Mouse (Mus musculus): ENCODE measurements at regions not wholly inside any gene's neighbourhood (a gene's known extent, or its start where the extent isn't known, plus 50 kb on each side); places are given as distances from the start of the nearest gene placed in this dataset.

DNA sequence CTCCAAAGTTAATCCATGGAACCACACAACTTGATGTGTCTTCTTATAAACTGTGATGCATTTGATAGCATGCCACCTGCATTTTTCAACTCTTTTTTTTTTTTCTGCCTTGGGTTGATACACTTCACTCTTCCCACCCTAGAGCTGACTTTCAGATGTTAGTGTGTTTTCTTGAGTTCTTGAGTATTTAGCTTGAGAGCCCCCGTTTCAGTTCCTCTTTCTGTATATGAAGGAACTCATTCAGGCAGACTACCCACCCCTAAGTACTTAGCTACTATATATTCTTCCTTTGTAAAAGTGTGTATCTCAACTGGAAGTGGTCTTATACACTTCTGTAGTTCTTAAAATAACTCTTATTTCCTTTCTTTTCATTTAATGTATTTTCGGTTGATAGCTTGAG is 371.1 kb downstream of the Tns1 start:
- no peak for DNase-seq (ENCODE audit: low spot score)
- ATAC-seq (ENCODE audit: extremely low read depth, insufficient number of reproducible peaks, low FRiP score, poor library complexity, severe bottlenecking), result no peak
- no peaks in the 10 kb centered on the region for H3K27me3 ChIP-seq (ENCODE audit: insufficient read depth, low read length)

DNA sequence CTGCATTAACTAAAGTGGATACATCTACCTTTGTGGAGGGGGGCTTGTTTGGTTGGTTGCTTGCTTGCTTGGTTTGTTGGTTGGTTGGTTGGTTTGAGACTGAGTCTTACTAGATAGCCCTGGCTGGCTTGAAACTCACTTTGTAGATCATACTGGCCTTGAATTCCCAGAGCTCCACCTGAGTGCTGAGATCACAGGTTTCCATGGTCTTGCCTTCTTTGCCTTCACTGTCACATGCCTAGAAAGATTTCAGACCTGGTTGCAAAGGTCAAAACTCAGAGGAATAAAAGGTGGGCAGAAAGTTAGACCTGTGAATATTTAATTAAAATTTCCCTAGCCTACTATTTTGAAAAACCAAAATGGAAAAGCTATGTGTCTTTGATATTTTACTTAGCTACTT is 375.5 kb downstream of the Tns1 start:
- DNase-seq (ENCODE audit: low spot score) (no peak), ATAC-seq (ENCODE audit: extremely low read depth, insufficient number of reproducible peaks, low FRiP score, poor library complexity, severe bottlenecking) (no peak)
- TF ChIP-seq TAL1 (conservative IDR thresholded peaks at IDR 0.05; ENCODE audit: low read depth, low read length) (no peak), POLR2AphosphoS5 (IDR thresholded peaks at IDR 0.05; ENCODE audit: insufficient replicate concordance, low read depth, low read length) (no peak), GATA1 (IDR thresholded peaks at IDR 0.05; ENCODE audit: borderline replicate concordance, low read length) (no peak), GATA2 (IDR thresholded peaks at IDR 0.05; ENCODE audit: borderline replicate concordance, low read depth, low read length) (no peak), CTCF (IDR thresholded peaks at IDR 0.05; ENCODE audit: low read depth, low read length) (no peak)
- Histone ChIP-seq H3K36me3 (replicated peaks) (no peaks in the 10 kb centered on the region), H3K4me3 (ENCODE audit: low read depth, low read length) (no peak overlapping the region), H3K4me1 (ENCODE audit: insufficient read depth, low read depth, low read length) (no peaks in the 10 kb centered on the region), H3K9me3 (replicated peaks) (no peaks in the 10 kb centered on the region), H3K27me3 (ENCODE audit: insufficient read depth, low read length) (no peaks in the 10 kb centered on the region)

More for the DNA sequence above, 371.1 kb downstream of the Tns1 start:
- Histone ChIP-seq H3K9me3 (replicated peaks) (no peaks in the 10 kb centered on the region), H3K4me3 (ENCODE audit: low read depth, low read length) (no peak overlapping the region), H3K36me3 (replicated peaks) (no peaks in the 10 kb centered on the region), H3K4me1 (ENCODE audit: insufficient read depth, low read depth, low read length) (no peaks in the 10 kb centered on the region)
- TF ChIP-seq POLR2AphosphoS5 (IDR thresholded peaks at IDR 0.05; ENCODE audit: insufficient replicate concordance, low read depth, low read length) (no peak), GATA1 (IDR thresholded peaks at IDR 0.05; ENCODE audit: borderline replicate concordance, low read length) (no peak), GATA2 (IDR thresholded peaks at IDR 0.05; ENCODE audit: borderline replicate concordance, low read depth, low read length) (no peak), CTCF (IDR thresholded peaks at IDR 0.05; ENCODE audit: low read depth, low read length) (no peak)

DNA sequence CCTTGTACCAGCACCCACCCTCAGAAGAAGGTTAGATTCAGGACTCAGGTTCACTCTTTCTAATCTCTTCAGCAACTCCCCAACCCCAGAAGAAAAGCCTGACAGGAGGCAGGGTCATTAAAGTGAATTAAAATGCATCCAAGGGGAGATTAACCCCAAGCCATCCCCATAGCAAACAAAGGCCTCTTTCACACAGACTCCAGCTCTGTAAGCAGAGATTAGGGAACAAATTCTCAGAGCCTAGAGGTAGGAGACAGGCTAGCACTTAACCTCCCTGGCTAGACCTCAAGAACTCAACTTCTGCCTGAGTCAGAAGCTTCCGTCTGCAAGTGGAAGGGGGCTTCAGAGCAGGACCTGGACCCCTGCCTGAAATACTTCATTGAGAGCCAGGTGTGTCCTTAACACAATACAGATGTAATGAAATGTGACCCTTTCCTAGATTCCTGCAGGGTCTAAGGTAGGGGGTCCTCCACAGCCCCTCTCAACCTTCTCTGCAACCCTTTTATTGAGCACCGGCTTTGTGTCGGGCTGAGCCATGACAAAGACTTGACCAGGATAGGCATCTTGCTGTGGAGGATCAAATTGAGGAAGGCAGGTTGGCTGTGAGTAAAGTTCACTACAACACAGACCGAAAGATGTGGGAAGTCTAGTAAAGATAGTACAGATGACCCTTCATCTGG is 379.6 kb downstream of the Tns1 start:
- ATAC-seq (ENCODE audit: extremely low read depth, insufficient number of reproducible peaks, low FRiP score, poor library complexity, severe bottlenecking) (no peak), DNase-seq (ENCODE audit: low spot score) (no peak)
- Histone ChIP-seq H3K4me3 (ENCODE audit: low read depth, low read length) (no peak overlapping the region), H3K9me3 (replicated peaks) (no peaks in the 10 kb centered on the region), H3K4me1 (ENCODE audit: insufficient read depth, low read depth, low read length) (no peaks in the 10 kb centered on the region), H3K36me3 (replicated peaks) (no peaks in the 10 kb centered on the region), H3K27me3 (ENCODE audit: insufficient read depth, low read length) (no peaks in the 10 kb centered on the region)
- TF ChIP-seq POLR2AphosphoS5 (IDR thresholded peaks at IDR 0.05; ENCODE audit: insufficient replicate concordance, low read depth, low read length), result no peak
- no peak for TF ChIP-seq GATA2 (IDR thresholded peaks at IDR 0.05; ENCODE audit: borderline replicate concordance, low read depth, low read length)
- TF ChIP-seq CTCF (IDR thresholded peaks at IDR 0.05; ENCODE audit: low read depth, low read length), result no peak
- TF ChIP-seq TAL1 (conservative IDR thresholded peaks at IDR 0.05; ENCODE audit: low read depth, low read length), result no peak
- TF ChIP-seq GATA1 (IDR thresholded peaks at IDR 0.05; ENCODE audit: borderline replicate concordance, low read length), result no peak

DNA sequence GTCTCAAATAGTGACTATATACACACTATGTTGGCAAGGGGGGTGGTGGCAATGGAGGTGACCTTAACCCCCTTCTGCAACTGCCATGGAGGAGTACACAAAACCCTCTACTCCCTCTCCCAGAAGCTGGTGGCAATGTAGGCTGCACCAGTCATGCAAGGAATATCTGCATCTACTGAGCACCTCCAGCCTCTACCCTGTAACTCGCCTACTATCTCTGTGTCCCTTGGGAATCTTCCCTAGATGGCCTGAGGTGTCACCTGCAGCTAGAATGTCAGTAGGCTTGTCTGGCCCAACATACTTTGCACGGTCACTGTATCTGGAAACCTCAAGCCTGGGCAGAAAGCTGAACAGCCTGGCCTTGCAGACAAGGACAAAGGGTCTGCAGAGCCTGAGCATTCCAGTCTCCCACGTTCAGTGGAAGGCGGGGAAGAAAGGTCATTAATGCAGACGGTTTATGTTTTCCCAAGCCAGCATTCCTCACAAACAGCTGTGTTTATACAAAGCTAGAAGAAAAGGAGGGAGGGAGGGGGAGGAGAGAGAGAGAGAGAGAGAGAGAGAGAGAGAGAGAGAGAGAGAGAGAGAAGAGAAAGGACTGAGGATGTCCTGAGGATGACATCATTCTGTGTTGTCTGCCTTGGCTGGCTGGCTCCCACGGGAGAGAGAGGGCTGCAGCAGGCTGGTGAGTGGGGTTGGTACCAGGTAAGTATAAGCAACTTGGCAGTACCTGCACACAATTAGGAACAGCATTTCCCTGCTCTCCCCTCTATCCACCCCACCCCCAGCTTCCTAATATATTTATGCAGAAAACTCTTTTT is 380.3 kb downstream of the Tns1 start:
- Histone ChIP-seq H3K27me3 (ENCODE audit: insufficient read depth, low read length) (no peaks in the 10 kb centered on the region), H3K4me3 (ENCODE audit: low read depth, low read length) (no peak overlapping the region), H3K36me3 (replicated peaks) (no peaks in the 10 kb centered on the region), H3K9me3 (replicated peaks) (no peaks in the 10 kb centered on the region), H3K4me1 (ENCODE audit: insufficient read depth, low read depth, low read length) (no peaks in the 10 kb centered on the region)
- TF ChIP-seq CTCF (IDR thresholded peaks at IDR 0.05; ENCODE audit: low read depth, low read length), result no peak
- no peak for TF ChIP-seq POLR2AphosphoS5 (IDR thresholded peaks at IDR 0.05; ENCODE audit: insufficient replicate concordance, low read depth, low read length)
- TF ChIP-seq GATA2 (IDR thresholded peaks at IDR 0.05; ENCODE audit: borderline replicate concordance, low read depth, low read length), result no peak
- no peak for TF ChIP-seq GATA1 (IDR thresholded peaks at IDR 0.05; ENCODE audit: borderline replicate concordance, low read length)
- ATAC-seq (ENCODE audit: extremely low read depth, insufficient number of reproducible peaks, low FRiP score, poor library complexity, severe bottlenecking), result no peak
- DNase-seq (ENCODE audit: low spot score), result no peak

DNA sequence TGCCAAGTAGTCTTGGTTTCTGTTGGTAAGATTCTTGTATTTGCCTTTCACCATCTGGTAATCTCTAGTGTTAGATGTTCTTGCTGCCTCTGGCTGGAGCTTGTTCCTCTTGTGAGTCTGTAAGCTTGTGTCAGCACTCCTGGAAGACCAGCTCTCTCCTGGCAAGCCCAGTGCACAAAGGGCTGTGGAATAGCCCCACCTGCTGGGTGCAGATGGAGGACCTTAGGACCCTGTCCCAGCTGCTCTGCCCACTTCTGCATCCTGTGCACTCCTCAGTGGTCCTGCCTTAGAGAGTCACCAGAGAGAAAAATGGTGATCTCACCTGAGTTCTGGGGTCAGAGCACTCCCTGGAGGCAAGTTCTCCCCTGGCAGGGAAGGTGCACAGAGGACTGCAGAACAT is 387.2 kb downstream of the Tns1 start:
- H3K27me3 ChIP-seq (ENCODE audit: insufficient read depth, low read length), result no peaks in the 10 kb centered on the region; the same call in 1 of the 2 replicates
- H3K36me3 ChIP-seq (replicated peaks), result no peaks in the 10 kb centered on the region
- no peaks in the 10 kb centered on the region for H3K4me1 ChIP-seq (ENCODE audit: insufficient read depth, low read depth, low read length)
- DNase-seq (ENCODE audit: low spot score) (no peak), ATAC-seq (ENCODE audit: extremely low read depth, insufficient number of reproducible peaks, low FRiP score, poor library complexity, severe bottlenecking) (no peak)
- TF ChIP-seq TAL1 (conservative IDR thresholded peaks at IDR 0.05; ENCODE audit: low read depth, low read length) (no peak), POLR2AphosphoS5 (IDR thresholded peaks at IDR 0.05; ENCODE audit: insufficient replicate concordance, low read depth, low read length) (no peak), CTCF (IDR thresholded peaks at IDR 0.05; ENCODE audit: low read depth, low read length) (no peak), GATA2 (IDR thresholded peaks at IDR 0.05; ENCODE audit: borderline replicate concordance, low read depth, low read length) (no peak), GATA1 (IDR thresholded peaks at IDR 0.05; ENCODE audit: borderline replicate concordance, low read length) (no peak)
- no peaks in the 10 kb centered on the region for H3K9me3 ChIP-seq (replicated peaks)
- no peak overlapping the region for H3K4me3 ChIP-seq (ENCODE audit: low read depth, low read length)

DNA sequence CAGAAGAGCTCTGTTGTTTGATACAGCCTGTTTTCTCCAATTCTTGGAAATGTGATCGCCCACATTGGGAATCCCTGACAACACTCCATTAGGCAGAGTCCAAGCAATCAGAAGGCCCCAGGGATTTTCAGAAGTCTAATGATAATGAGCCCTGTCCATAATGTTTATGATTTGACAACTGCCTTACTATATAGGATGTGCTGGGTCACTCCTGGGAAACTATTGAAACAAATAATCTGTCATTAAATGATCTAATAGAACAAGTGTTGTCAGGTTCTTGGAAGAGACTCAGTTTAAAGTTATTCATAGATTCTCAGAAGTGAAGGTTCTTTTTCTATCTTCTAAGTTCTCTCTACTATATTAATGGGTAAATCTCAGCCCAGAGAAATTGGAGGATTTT is 395.9 kb downstream of the Tns1 start:
- H3K27me3 ChIP-seq (ENCODE audit: insufficient read depth, low read length), result no peaks in the 10 kb centered on the region
- no peaks in the 10 kb centered on the region for H3K4me1 ChIP-seq (ENCODE audit: insufficient read depth, low read depth, low read length)
- ATAC-seq (ENCODE audit: extremely low read depth, insufficient number of reproducible peaks, low FRiP score, poor library complexity, severe bottlenecking) (no peak), DNase-seq (ENCODE audit: low spot score) (no peak)
- H3K4me3 ChIP-seq (ENCODE audit: low read depth, low read length), result no peak overlapping the region
- TF ChIP-seq POLR2AphosphoS5 (IDR thresholded peaks at IDR 0.05; ENCODE audit: insufficient replicate concordance, low read depth, low read length) (no peak), GATA2 (IDR thresholded peaks at IDR 0.05; ENCODE audit: borderline replicate concordance, low read depth, low read length) (no peak), TAL1 (conservative IDR thresholded peaks at IDR 0.05; ENCODE audit: low read depth, low read length) (no peak), GATA1 (IDR thresholded peaks at IDR 0.05; ENCODE audit: borderline replicate concordance, low read length) (no peak)
- no peaks in the 10 kb centered on the region for H3K36me3 ChIP-seq (replicated peaks)
- no peaks in the 10 kb centered on the region for H3K9me3 ChIP-seq (replicated peaks)
